Mouse (Mus musculus) midbrain, embryonic 11.5 days (tissue): Measurements from ENCODE around the gene A930002H24Rik. TPM values are rescaled to one million over a fixed set of nuclear protein-coding genes. Genes with fewer than 3 reads are reported as not detected.
A peak's percentile ranks its signal among the peaks of the same experiment; 100 is the strongest.

ENCODE experiments used
- ATAC-seq: fragments of 200-750 bp; cut with Nextera tagmentation; 2 replicates; pipeline ENCODE4 v1.8.0; 2017; ENCODE audit warnings: moderate TSS enrichment, moderate library complexity; ENCODE audit not compliant: low FRiP score
- DNase-seq: peaks from one replicate; pipeline ENCODE4 v3.0.0; 2015; ENCODE audit warnings: low spot score; ENCODE audit errors: missing footprints
- H3K27ac ChIP-seq: fragments of 300-500 bp; sonication (generic); 2 replicates; pipeline ENCODE4 v1.5.1; 2014; ENCODE audit warnings: low read depth, low read length
- H3K27me3 ChIP-seq: fragments of 300-500 bp; sonication (generic); 2 replicates; pipeline ENCODE4 v1.6.1; 2014; ENCODE audit warnings: mild to moderate bottlenecking, low read length, moderate library complexity, mixed read lengths; ENCODE audit not compliant: control insufficient read depth, insufficient read depth
- H3K36me3 ChIP-seq: fragments of 300-500 bp; sonication (generic); 2 replicates; pipeline ENCODE4 v1.6.1; 2014; ENCODE audit warnings: mild to moderate bottlenecking, low read length, moderate library complexity, mixed read lengths; ENCODE audit not compliant: control insufficient read depth, insufficient read depth
- H3K4me1 ChIP-seq: fragments of 300-500 bp; sonication (generic); 2 replicates; pipeline ENCODE4 v1.6.1; 2014; ENCODE audit warnings: low read length; ENCODE audit not compliant: control insufficient read depth, insufficient read depth
- H3K4me2 ChIP-seq: fragments of 300-500 bp; sonication (generic); 2 replicates; pipeline ENCODE4 v1.6.1; 2014; ENCODE audit warnings: mild to moderate bottlenecking, moderate library complexity
- H3K4me3 ChIP-seq: fragments of 300-500 bp; sonication (generic); 2 replicates; pipeline ENCODE4 v1.5.1; 2014; ENCODE audit warnings: low read depth, low read length
- H3K9ac ChIP-seq: fragments of 300-500 bp; sonication (generic); 2 replicates; pipeline ENCODE4 v1.6.1; 2014; ENCODE audit warnings: low read length
- H3K9me3 ChIP-seq: fragments of 300-500 bp; sonication (generic); 2 replicates; pipeline ENCODE4 v1.6.1; 2016; ENCODE audit warnings: low read length; ENCODE audit not compliant: control insufficient read depth
- WGBS: fragments of 180-500 bp; shearing (Covaris S2); extraction: QIAGEN DNeasy Blood & Tissue Kit; methylation state at CpG from one replicate; pipeline ENCODE4 v1.1.7; 2014; 5-methylcytosine and 5-hydroxymethylcytosine counted together
- polyA plus RNA-seq: library from polyadenylated mRNA; unstranded; fragments of >200 nt; fragmentation: Nextera tagmentation; extraction: Ambion mirVana; gene quantifications from 2 replicates; pipeline ENCODE4 v1.2.1, GENCODE M21; 2014

The A930002H24Rik gene
- polyA plus RNA-seq, 1 experiment from 2014 or later, result 3.1 TPM

- WGBS, result 85% methylated on average over 8 of the region's 8 CpGs
- H3K27ac ChIP-seq, result no peak overlapping the region
- no peak overlapping the region for H3K4me3 ChIP-seq
- H3K4me2 ChIP-seq, result no peak overlapping the region
- H3K9ac ChIP-seq, result no peak overlapping the region
- no peaks in the 10 kb centered on the region for H3K9me3 ChIP-seq
- no peaks in the 10 kb centered on the region for H3K4me1 ChIP-seq
- H3K27me3 ChIP-seq, result no peaks in the 10 kb centered on the region
- no peaks in the 10 kb centered on the region for H3K36me3 ChIP-seq
- ATAC-seq, result no peak
- DNase-seq, result no peak
Measured at GRCm38 (mm10) chr17:63826196-63826595, 37.4 kb downstream of the A930002H24Rik start.

DNA sequence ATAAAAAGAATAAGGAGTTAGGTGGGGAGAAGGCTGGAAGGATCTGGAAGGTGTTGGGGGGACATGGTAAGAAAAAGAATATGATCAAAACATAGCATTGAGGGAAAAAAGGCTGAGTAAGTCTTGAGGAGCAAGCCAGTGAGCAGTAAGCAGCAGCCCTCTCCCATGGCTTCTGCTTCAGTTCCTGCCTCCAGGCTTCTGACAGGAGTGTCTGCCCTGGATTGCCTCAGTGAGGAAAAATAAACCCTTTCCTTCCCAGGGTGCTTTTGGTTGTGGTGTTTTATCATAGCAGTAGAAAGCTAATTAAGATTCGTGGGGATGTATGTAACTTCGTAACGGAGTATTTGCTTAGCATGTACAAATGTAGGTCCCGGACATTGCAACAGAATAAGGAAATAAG lies 39.5 kb downstream of the A930002H24Rik start:
- Histone ChIP-seq H3K27me3 (no peaks in the 10 kb centered on the region), H3K9ac (no peak overlapping the region), H3K9me3 (no peaks in the 10 kb centered on the region), H3K4me2 (no peak overlapping the region), H3K4me3 (no peak overlapping the region), H3K27ac (no peak overlapping the region), H3K4me1 (no peaks in the 10 kb centered on the region), H3K36me3 (no peaks in the 10 kb centered on the region)
- ATAC-seq, result no peak
- DNase-seq, result peak; percentile 56
- WGBS, result 93% methylated on average over 4 of the region's 4 CpGs

- no peaks in the 10 kb centered on the region for H3K27me3 ChIP-seq
- H3K4me1 ChIP-seq, result no peaks in the 10 kb centered on the region
- H3K4me3 ChIP-seq, result no peak overlapping the region
- DNase-seq (no peak), ATAC-seq (no peak)
- no peak overlapping the region for H3K4me2 ChIP-seq
- H3K27ac ChIP-seq, result no peak overlapping the region
- no peaks in the 10 kb centered on the region for H3K36me3 ChIP-seq
- no peaks in the 10 kb centered on the region for H3K9me3 ChIP-seq
- WGBS, result 84% methylated on average over 10 of the region's 10 CpGs
- H3K9ac ChIP-seq, result no peak overlapping the region
Measured at GRCm38 (mm10) chr17:63818444-63819027, 45.1 kb downstream of the A930002H24Rik start.

DNA sequence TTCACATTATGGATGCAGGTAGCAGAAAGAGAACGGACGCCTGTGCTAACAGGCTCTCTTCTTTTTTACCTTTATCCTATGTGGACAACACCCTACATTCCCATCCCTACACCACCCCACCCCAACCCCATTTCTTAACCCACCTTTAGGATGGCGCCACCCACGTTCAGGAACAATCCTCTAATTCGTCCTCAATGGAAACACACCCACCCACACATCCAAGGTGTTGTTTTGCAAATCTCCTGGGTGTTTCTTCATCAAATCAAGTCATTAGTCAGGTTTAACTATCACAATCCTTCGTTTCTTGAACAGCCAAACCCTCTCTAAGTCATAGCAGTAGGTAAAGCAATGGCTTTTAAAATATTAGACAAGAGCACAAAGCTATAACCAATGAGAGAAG lies 50.0 kb downstream of the A930002H24Rik start:
- no peaks in the 10 kb centered on the region for H3K36me3 ChIP-seq
- H3K27ac ChIP-seq, result no peak overlapping the region
- no peaks in the 10 kb centered on the region for H3K9me3 ChIP-seq
- H3K9ac ChIP-seq, result no peak overlapping the region
- no peaks in the 10 kb centered on the region for H3K27me3 ChIP-seq
- DNase-seq (peak; percentile 51), ATAC-seq (no peak)
- WGBS, result 87% methylated on average over 6 of the region's 6 CpGs
- peaks cover 4% of the 10 kb centered on the region; the same call in 1 of the 2 replicates for H3K4me1 ChIP-seq
- H3K4me3 ChIP-seq, result no peak overlapping the region
- H3K4me2 ChIP-seq, result no peak overlapping the region

Other genes with a start within 250 kb of the A930002H24Rik start
- 33.2 and 34.5 TPM in 2 replicates for gene Fer, start 729 bp downstream of the A930002H24Rik start, polyA plus RNA-seq